Mouse (Mus musculus): ENCODE data around the gene Gm11627. TPM values are rescaled to one million over a fixed set of nuclear protein-coding genes. Genes with fewer than 3 reads are reported as not detected.
A peak's percentile ranks its signal among the peaks of the same experiment; 100 is the strongest.
"Not testable (repeated sequence)": the region's sequence is repeated elsewhere in the genome, so short reads cannot be mapped to it uniquely, and the experiment has no call there.

Gene Gm11627
- polyA plus RNA-seq, 1 experiment from 2014 or later: 11.8 TPM

DNA sequence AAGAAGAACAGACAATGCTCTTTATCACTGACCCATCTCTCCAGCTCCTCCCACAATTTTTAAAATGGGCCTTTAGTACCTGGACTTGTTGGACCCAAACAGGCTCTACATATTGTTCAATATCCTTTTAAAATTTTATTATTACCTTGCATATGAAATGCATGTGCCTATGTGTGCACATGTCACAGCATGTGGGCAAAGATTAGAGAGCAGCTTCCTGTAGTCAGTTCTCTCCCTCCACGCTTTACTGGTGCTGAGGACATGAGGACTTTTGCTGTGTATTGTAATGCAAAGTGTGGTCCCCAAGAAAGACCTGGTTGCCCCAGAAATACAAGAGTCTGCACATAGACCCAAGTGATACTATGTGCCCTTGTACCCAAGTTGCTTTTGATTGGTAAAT lies 4.2 kb downstream of the Gm11627 start:
- 68% methylated on average over 1 of the region's 1 CpGs for WGBS
- Histone ChIP-seq H3K4me3 (no peak overlapping the region), H3K27me3 (no peaks in the 10 kb centered on the region), H3K4me1 (peaks cover 21% of the 10 kb centered on the region; the same call in 1 of the 2 replicates), H3K9me3 (no peaks in the 10 kb centered on the region), H3K9ac (no peak overlapping the region), H3K36me3 (no peaks in the 10 kb centered on the region), H3K4me2 (replicated peaks) (no peak overlapping the region), H3K27ac (peak overlapping the region; percentile 57; the same call in 1 of the 2 replicates)
- ATAC-seq (ENCODE audit: insufficient number of reproducible peaks, insufficient read depth, low FRiP score, low TSS enrichment): no peak

- Histone ChIP-seq H3K36me3 (no peaks in the 10 kb centered on the region), H3K4me3 (peak overlapping the region; percentile 26), H3K4me1 (peaks cover 4% of the 10 kb centered on the region; the same call in 1 of the 2 replicates), H3K9me3 (no peaks in the 10 kb centered on the region), H3K9ac (peak overlapping the region; percentile 42), H3K27ac (peak overlapping the region; percentile 76), H3K27me3 (no peaks in the 10 kb centered on the region), H3K4me2 (replicated peaks) (peak overlapping the region; percentile 44)
- 6% methylated on average over 18 of the region's 18 CpGs for WGBS
- ATAC-seq (ENCODE audit: insufficient number of reproducible peaks, insufficient read depth, low FRiP score, low TSS enrichment): peak; percentile 67; the same call in 1 of the 2 replicates
Measured at GRCm38 (mm10) chr11:102572866-102573663, 6.2 kb downstream of the Gm11627 start.

GRCm38 (mm10) chr11:102568756-102569377 lies 10.4 kb downstream of the Gm11627 start:
- H3K4me2 ChIP-seq (replicated peaks): no peak overlapping the region
- no peaks in the 10 kb centered on the region for H3K27me3 ChIP-seq
- no peak overlapping the region for H3K9ac ChIP-seq
- H3K36me3 ChIP-seq: no peaks in the 10 kb centered on the region
- H3K27ac ChIP-seq: no peak overlapping the region
- no peak overlapping the region for H3K4me3 ChIP-seq
- WGBS: 81% methylated on average over 7 of the region's 7 CpGs
- H3K9me3 ChIP-seq: no peaks in the 10 kb centered on the region
- no peak for ATAC-seq (ENCODE audit: insufficient number of reproducible peaks, insufficient read depth, low FRiP score, low TSS enrichment)
- H3K4me1 ChIP-seq: no peaks in the 10 kb centered on the region

- no peak overlapping the region for H3K4me3 ChIP-seq
- 74% methylated on average over 12 of the region's 12 CpGs for WGBS
- H3K9ac ChIP-seq: no peak overlapping the region
- H3K27ac ChIP-seq: no peak overlapping the region
- H3K9me3 ChIP-seq: no peaks in the 10 kb centered on the region
- H3K27me3 ChIP-seq: no peaks in the 10 kb centered on the region
- H3K36me3 ChIP-seq: no peaks in the 10 kb centered on the region
- no peak for ATAC-seq (ENCODE audit: insufficient number of reproducible peaks, insufficient read depth, low FRiP score, low TSS enrichment)
- H3K4me1 ChIP-seq: no peaks in the 10 kb centered on the region
- H3K4me2 ChIP-seq (replicated peaks): no peak overlapping the region
Measured at GRCm38 (mm10) chr11:102568191-102568590, 11.1 kb downstream of the Gm11627 start.

DNA sequence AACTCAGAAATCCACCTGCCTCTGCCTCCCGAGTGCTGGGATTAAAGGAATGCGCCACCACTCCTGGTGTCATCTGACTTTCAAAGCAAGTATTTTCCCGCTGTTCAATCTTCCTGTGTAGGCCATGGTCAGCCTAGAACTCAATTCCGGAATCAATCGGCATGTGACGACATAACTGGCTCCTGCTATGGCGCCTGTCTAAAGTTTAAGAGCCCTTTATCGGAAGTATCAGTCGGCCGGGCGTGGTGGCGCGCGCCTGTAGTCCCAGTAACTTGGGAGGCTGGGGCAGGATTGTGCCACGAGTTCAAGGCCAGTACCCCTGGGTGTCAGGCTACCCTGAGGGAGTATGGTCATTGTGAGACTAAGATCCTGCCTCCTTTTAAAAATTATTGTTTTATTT lies 11.5 kb downstream of the Gm11627 start:
- Histone ChIP-seq H3K4me3 (no peak overlapping the region), H3K4me2 (replicated peaks) (no peak overlapping the region), H3K36me3 (no peaks in the 10 kb centered on the region), H3K9ac (no peak overlapping the region), H3K27me3 (no peaks in the 10 kb centered on the region), H3K9me3 (no peaks in the 10 kb centered on the region), H3K27ac (no peak overlapping the region), H3K4me1 (no peaks in the 10 kb centered on the region)
- WGBS: 95% methylated on average over 15 of the region's 15 CpGs
- ATAC-seq (ENCODE audit: insufficient number of reproducible peaks, insufficient read depth, low FRiP score, low TSS enrichment): no peak

DNA sequence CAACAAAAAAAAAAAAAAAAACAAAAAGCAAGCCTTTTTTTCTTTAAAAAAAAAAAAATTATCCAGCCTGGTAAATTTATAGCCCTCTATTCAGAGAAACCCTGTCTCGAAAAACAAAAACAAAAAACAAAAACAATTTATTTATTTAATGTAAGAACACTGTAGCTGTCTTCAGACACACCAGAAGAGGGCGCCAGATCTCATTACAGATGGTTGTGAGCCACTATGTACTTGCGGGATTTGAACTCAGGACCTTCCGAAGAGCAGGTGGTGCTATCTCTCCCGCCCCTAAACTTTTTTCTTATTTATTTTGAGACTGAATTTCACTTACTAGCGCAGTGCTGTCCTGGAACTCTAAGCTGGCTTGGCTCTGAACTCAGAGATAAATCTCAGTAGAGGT lies 12.1 kb downstream of the Gm11627 start:
- Histone ChIP-seq H3K27me3 (no peaks in the 10 kb centered on the region), H3K4me3 (no peak overlapping the region), H3K9me3 (no peaks in the 10 kb centered on the region), H3K4me1 (no peaks in the 10 kb centered on the region), H3K9ac (no peak overlapping the region), H3K4me2 (replicated peaks) (no peak overlapping the region), H3K36me3 (no peaks in the 10 kb centered on the region), H3K27ac (no peak overlapping the region)
- 86% methylated on average over 6 of the region's 6 CpGs for WGBS
- ATAC-seq (ENCODE audit: insufficient number of reproducible peaks, insufficient read depth, low FRiP score, low TSS enrichment): no peak

DNA sequence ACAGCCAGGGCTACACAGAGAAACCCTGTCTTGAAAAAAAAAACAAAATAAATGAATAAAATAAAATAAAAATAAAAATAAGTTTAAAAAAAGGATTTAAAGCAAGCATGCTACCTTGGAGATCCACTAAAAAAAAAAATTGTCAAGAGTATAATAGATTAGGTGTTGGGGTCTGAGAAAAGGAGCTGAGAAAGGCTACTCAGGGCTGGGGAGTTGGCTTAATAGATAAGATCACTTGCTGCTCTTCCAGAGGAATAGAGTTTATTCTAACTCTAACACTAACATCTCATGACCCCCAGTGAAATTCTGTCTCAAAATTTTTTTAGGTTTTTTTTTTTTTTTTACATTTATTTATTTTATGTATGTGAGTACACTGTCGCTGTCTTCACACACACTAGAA lies 13.0 kb downstream of the Gm11627 start:
- 97% methylated on average over 1 of the region's 1 CpGs for WGBS
- Histone ChIP-seq H3K4me3 (no peak overlapping the region), H3K4me1 (no peaks in the 10 kb centered on the region), H3K4me2 (replicated peaks) (no peak overlapping the region), H3K27me3 (no peaks in the 10 kb centered on the region), H3K9me3 (no peaks in the 10 kb centered on the region), H3K27ac (no peak overlapping the region), H3K9ac (no peak overlapping the region), H3K36me3 (no peaks in the 10 kb centered on the region)
- no peak for ATAC-seq (ENCODE audit: insufficient number of reproducible peaks, insufficient read depth, low FRiP score, low TSS enrichment)

GRCm38 (mm10) chr11:102565741-102566140 lies 13.5 kb downstream of the Gm11627 start:
- H3K4me3 ChIP-seq: no peak overlapping the region
- H3K36me3 ChIP-seq: no peaks in the 10 kb centered on the region
- H3K9ac ChIP-seq: no peak overlapping the region
- no peaks in the 10 kb centered on the region for H3K9me3 ChIP-seq
- ATAC-seq (ENCODE audit: insufficient number of reproducible peaks, insufficient read depth, low FRiP score, low TSS enrichment): no peak
- no peaks in the 10 kb centered on the region for H3K27me3 ChIP-seq
- H3K4me1 ChIP-seq: no peaks in the 10 kb centered on the region
- H3K4me2 ChIP-seq (replicated peaks): no peak overlapping the region
- no peak overlapping the region for H3K27ac ChIP-seq

DNA sequence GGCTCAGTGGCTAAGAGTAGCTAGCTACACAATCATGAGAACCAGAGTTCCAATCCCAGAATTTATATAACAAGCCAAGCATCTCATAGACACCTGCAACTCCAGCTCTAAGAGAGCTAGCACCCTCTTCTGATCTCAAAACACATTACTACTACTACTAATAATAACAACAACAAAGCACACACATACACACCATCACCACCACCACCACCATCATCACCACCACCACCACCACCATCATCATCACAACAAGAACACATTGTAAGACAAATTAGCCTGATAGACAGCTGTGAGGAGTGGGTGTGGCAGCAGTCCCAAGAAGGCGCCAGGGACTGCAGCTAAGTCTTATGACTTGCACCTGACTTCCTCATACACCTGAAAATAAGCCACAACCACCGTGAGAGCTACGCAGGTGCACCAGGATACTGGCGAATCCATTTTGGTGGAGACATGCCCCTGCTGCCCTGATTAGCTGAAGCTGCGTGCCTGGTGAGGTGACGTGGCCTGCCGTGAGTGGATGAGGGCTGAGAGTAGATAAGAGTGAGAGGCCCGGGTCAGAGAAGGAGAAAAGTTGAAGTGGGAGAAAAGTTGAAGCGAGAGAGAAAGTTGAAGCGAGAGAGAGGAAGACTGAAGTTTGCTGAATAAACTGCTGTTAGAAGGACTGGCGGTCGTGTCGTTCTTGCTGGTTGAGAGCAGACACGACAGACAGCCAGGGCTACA lies 14.1 kb downstream of the Gm11627 start:
- H3K9ac ChIP-seq; H3K9me3 ChIP-seq; H3K27ac ChIP-seq; H3K27me3 ChIP-seq; H3K4me3 ChIP-seq; H3K4me1 ChIP-seq; ATAC-seq (ENCODE audit: insufficient number of reproducible peaks, insufficient read depth, low FRiP score, low TSS enrichment); H3K4me2 ChIP-seq (replicated peaks); H3K36me3 ChIP-seq: not testable (repeated sequence)
- WGBS: 82% methylated on average over 14 of the region's 14 CpGs

- Histone ChIP-seq H3K4me1 (peaks cover 15% of the 10 kb centered on the region), H3K36me3 (no peaks in the 10 kb centered on the region), H3K9me3 (no peaks in the 10 kb centered on the region), H3K4me3 (no peak overlapping the region), H3K4me2 (replicated peaks) (no peak overlapping the region), H3K9ac (no peak overlapping the region), H3K27me3 (no peaks in the 10 kb centered on the region), H3K27ac (no peak overlapping the region)
- WGBS: 88% methylated on average over 5 of the region's 5 CpGs
- ATAC-seq (ENCODE audit: insufficient number of reproducible peaks, insufficient read depth, low FRiP score, low TSS enrichment): no peak
Measured at GRCm38 (mm10) chr11:102558704-102559103, 20.6 kb downstream of the Gm11627 start.

DNA sequence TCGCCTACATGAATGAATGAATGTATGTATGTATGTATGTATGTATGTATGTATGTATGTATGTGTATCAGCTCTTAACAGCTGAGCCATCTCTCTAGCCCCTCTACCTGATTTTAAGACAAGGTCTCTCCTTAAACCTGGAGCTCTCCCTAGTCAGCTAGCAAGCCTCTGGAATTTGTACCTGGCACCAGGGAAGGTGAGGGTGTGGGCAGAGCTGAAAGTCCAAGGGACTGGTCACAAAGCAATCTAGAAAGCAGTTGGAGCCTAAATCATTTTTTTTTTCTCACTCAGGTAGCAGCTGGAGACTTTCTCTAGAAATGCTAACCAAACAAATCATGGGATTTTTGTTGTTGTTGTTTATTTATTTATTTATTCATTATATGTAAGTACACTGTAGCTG lies 21.9 kb downstream of the Gm11627 start:
- no peak for ATAC-seq (ENCODE audit: insufficient number of reproducible peaks, insufficient read depth, low FRiP score, low TSS enrichment)
- no peak overlapping the region for H3K27ac ChIP-seq

GRCm38 (mm10) chr11:102556716-102557074 lies 22.6 kb downstream of the Gm11627 start:
- no peak for ATAC-seq (ENCODE audit: insufficient number of reproducible peaks, insufficient read depth, low FRiP score, low TSS enrichment)

More for the DNA sequence above, 21.9 kb downstream of the Gm11627 start:
- Histone ChIP-seq H3K9me3 (no peaks in the 10 kb centered on the region), H3K36me3 (no peaks in the 10 kb centered on the region), H3K4me1 (peaks cover 17% of the 10 kb centered on the region), H3K9ac (no peak overlapping the region), H3K4me3 (no peak overlapping the region), H3K4me2 (replicated peaks) (no peak overlapping the region), H3K27me3 (no peaks in the 10 kb centered on the region)
- 80% methylated on average over 1 of the region's 1 CpGs for WGBS

More at GRCm38 (mm10) chr11:102556716-102557074, 22.6 kb downstream of the Gm11627 start:
- H3K27me3 ChIP-seq: no peaks in the 10 kb centered on the region
- peak overlapping the region; percentile 98 for H3K4me3 ChIP-seq
- 20% methylated on average over 3 of the region's 3 CpGs for WGBS
- peaks cover 17% of the 10 kb centered on the region for H3K4me1 ChIP-seq
- H3K9me3 ChIP-seq: no peaks in the 10 kb centered on the region
- H3K27ac ChIP-seq: peak overlapping the region; percentile 94; the same call in 1 of the 2 replicates
- peak overlapping the region; percentile 76 for H3K4me2 ChIP-seq (replicated peaks)
- H3K9ac ChIP-seq: no peak overlapping the region
- H3K36me3 ChIP-seq: no peaks in the 10 kb centered on the region
